Mouse (Mus musculus) thymus, adult 2 months (tissue): ENCODE measurements around the gene Tbc1d20. TPM values are rescaled to one million over a fixed set of nuclear protein-coding genes. Genes with fewer than 3 reads are reported as not detected.
"Not testable (repeated sequence)": the region's sequence is repeated elsewhere in the genome, so short reads cannot be mapped to it uniquely, and the experiment has no call there.

ENCODE experiments used
- DNase-seq: peaks from one replicate; pipeline ENCODE4 v3.0.0; 2021
- H3K27ac ChIP-seq: fragments of 200-500 bp; 2 replicates; pipeline ENCODE4 v1.5.1; 2012; ENCODE audit warnings: low read length, control low read depth; ENCODE audit not compliant: control insufficient read depth, insufficient read depth
- H3K27me3 ChIP-seq: fragments of 200-500 bp; 2 replicates; pipeline ENCODE4 v1.6.1; 2012; ENCODE audit warnings: mild to moderate bottlenecking, low read length, moderate library complexity, mixed read lengths; ENCODE audit not compliant: control insufficient read depth, insufficient read depth
- H3K36me3 ChIP-seq: fragments of 200-500 bp; 2 replicates; pipeline ENCODE4 v1.6.1; 2012; ENCODE audit warnings: mild to moderate bottlenecking, low read length, moderate library complexity; ENCODE audit not compliant: control insufficient read depth, insufficient read depth
- H3K4me1 ChIP-seq: fragments of 200-500 bp; replicated peaks from 2 replicates; pipeline ENCODE4 v1.6.1; 2012; ENCODE audit warnings: low read length; ENCODE audit not compliant: control insufficient read depth, insufficient read depth
- H3K4me3 ChIP-seq: fragments of 200-500 bp; 2 replicates; pipeline ENCODE4 v1.5.1; 2012; ENCODE audit warnings: mild to moderate bottlenecking, low read length, control low read depth, moderate library complexity; ENCODE audit not compliant: control insufficient read depth, insufficient read depth
- CTCF ChIP-seq: fragments of 200-500 bp; IDR thresholded peaks from 2 replicates; pipeline ENCODE4 v1.5.1; 2012; ENCODE audit warnings: mild to moderate bottlenecking, control low read depth, low read length, moderate library complexity, borderline replicate concordance; ENCODE audit not compliant: control insufficient read depth, poor library complexity, insufficient read depth; ENCODE audit errors: extremely low read depth
- POLR2A ChIP-seq: fragments of 200-500 bp; IDR thresholded peaks from 2 replicates; pipeline ENCODE4 v1.6.1; 2012; ENCODE audit warnings: mild to moderate bottlenecking, low read length, control low read depth, moderate library complexity; ENCODE audit not compliant: control insufficient read depth, poor library complexity, insufficient read depth; ENCODE audit errors: extremely low read depth
- WGBS: fragments of 180-500 bp; shearing (Covaris S2); methylation state at CpG from one replicate; pipeline ENCODE4 v1.1.7; 2018; 5-methylcytosine and 5-hydroxymethylcytosine counted together
- polyA plus RNA-seq: library from polyadenylated mRNA; depleted of rRNA; stranded (reverse); fragments of >200 nt; gene quantifications from 2 replicates; pipeline ENCODE4 v1.2.3, GENCODE M21; 2012

Gene Tbc1d20
- polyA plus RNA-seq, 1 experiment: 78.2 TPM

DNA sequence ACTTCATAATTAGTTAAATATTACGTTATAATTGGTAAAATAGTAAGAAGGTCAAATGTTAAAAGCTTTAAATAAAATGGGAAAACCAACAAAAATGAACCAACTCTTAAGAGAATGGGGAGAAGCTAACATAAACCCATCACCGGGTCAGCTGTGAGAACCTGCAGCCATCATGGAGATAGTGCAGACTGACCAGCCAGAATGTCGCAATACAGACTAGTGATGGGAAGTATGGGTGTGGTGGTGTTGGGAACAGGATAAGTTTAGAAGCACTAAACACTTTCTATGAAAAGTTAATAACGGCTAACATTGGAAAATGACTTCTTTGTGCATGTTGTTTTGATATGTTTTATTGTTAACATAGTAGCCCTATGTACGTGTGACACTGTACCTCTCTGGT is 6.1 kb upstream of the Tbc1d20 start:
- no peak for TF ChIP-seq POLR2A
- TF ChIP-seq CTCF: no peak
- 92% methylated on average over 5 of the region's 5 CpGs for WGBS
- no peak overlapping the region for H3K4me3 ChIP-seq

DNA sequence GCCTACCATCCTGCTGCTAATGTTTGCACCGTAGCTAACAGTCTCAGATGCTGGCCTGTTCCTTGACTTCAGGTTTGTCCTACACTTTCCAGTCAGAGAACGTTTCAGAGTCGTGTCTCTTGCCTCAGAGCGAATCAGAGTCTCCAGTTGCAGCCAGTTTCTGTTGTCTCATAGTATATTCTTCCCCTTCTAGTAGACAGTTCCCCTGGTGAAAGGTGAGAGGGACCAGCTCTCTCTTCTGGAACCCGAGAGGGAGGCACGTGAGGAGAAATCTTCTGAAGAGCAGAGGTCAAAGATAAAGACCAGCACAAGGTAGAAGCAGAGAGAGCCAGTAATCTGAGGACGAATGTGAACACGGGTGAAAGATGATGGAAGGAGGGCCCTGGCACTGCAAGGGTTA is 5.6 kb upstream of the Tbc1d20 start:
- H3K27me3 ChIP-seq: no peaks in the 10 kb centered on the region
- TF ChIP-seq POLR2A: no peak
- TF ChIP-seq CTCF: no peak
- no peak overlapping the region for H3K4me3 ChIP-seq
- H3K27ac ChIP-seq: no peak overlapping the region
- WGBS: 85% methylated on average over 8 of the region's 8 CpGs
- H3K36me3 ChIP-seq: peaks cover 15% of the 10 kb centered on the region
- no peaks in the 10 kb centered on the region for H3K4me1 ChIP-seq
- no peak for DNase-seq

More for the DNA sequence above, 6.1 kb upstream of the Tbc1d20 start:
- Histone ChIP-seq H3K4me1 (no peaks in the 10 kb centered on the region), H3K36me3 (peaks cover 19% of the 10 kb centered on the region), H3K27me3 (no peaks in the 10 kb centered on the region), H3K27ac (no peak overlapping the region)
- DNase-seq: no peak

DNA sequence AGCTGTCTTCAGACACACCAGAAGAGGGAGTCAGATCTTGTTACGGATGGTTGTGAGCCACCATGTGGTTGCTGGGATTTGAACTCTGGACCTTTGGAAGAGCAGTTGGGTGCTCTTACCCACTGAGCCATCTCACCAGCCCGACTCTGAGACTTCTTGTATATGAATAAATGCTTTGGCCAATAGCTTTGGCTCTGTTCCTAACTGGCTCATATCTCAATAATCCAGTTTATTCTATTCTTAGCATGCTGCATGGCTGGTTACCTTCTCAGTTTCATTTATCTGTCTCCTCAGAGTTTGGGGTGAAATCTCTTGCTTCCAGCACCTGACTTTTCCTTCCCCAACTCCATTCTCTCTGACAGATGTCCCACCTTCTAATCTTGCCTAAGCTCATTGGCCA is 4.0 kb upstream of the Tbc1d20 start:
- WGBS: 79% methylated on average over 2 of the region's 2 CpGs
- H3K4me3 ChIP-seq, DNase-seq, H3K27me3 ChIP-seq, H3K27ac ChIP-seq, H3K4me1 ChIP-seq: not testable (repeated sequence)
- peaks cover 12% of the 10 kb centered on the region for H3K36me3 ChIP-seq

DNA sequence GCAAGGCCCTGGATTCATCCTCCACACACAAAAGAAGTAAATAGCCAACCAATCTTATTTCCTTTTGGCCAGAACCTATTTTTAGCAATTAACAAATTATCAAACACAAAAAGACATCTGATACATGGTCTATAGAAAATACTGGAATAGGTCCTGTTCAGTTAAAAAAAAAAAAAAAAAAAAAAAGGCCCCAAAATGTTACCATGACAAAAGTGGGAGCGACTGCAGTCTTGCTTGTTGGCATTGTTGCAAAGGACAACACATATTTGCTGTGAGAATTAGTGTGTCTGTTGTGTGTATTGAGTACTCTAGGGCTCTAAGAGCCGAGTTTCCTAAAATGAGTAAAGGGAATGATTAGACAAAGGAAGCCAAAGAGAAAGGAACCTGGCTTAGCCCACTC is 1.2 kb upstream of the Tbc1d20 start:
- TF ChIP-seq CTCF (no peak), POLR2A (no peak)
- Histone ChIP-seq H3K4me1 (peaks cover 8% of the 10 kb centered on the region), H3K27ac (no peak overlapping the region), H3K27me3 (no peaks in the 10 kb centered on the region), H3K4me3 (no peak overlapping the region), H3K36me3 (no peaks in the 10 kb centered on the region)
- no peak for DNase-seq
- 92% methylated on average over 2 of the region's 2 CpGs for WGBS

DNA sequence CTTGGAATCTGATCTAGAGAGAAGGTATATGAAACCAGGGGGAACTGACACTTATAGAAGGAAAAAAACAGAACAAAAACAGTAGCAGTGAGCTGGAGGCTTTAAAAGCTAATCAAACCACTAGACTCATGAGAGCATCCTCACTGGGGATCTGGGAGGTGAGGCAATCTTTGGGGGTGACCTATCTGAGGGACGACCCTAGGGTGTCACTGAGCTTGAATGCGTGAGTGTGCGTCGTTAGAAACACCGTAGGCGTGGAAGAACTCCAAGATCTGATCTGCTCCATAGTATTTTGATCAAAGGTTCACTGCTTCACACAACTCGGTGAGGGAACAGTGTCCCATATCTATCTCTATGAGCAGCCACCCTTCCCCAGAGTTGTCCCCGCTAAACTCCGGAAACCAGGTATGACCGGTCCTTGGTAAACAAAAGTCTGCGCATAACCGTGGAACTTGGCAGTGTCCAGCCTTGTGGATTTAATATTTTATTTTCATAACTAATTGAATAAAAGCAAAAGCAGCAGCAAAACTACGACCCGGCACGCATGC is 375 bp upstream of the Tbc1d20 start:
- H3K4me1 ChIP-seq: peaks cover 8% of the 10 kb centered on the region
- WGBS: 2% methylated on average over 15 of the region's 15 CpGs

DNA sequence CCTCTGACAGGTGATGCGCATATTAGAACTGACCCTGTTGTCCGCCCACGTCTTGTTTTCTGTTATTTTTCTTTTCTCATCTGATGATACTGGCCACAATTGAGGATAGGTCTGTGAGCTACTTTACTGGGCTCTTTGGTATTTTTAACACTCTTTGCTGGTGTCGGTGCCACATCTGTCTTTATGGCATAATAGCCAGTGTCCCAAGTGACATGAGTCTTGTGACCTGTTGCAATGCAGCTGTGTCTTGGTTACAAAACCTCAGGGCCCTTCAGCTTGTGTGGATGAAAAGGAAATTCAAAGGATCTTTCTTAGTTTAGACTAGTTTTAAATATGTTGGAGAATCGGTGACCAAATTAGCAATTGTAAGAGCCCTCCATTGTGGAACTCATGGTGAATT is 913 bp downstream of the Tbc1d20 start:
- no peak for TF ChIP-seq POLR2A
- no peak for TF ChIP-seq CTCF
- H3K27ac ChIP-seq: no peak overlapping the region
- H3K4me1 ChIP-seq: peaks cover 8% of the 10 kb centered on the region
- WGBS: 27% methylated on average over 5 of the region's 5 CpGs
- no peaks in the 10 kb centered on the region for H3K36me3 ChIP-seq
- no peak overlapping the region for H3K4me3 ChIP-seq
- no peak for DNase-seq
- no peaks in the 10 kb centered on the region for H3K27me3 ChIP-seq

More for the DNA sequence above, 375 bp upstream of the Tbc1d20 start:
- Histone ChIP-seq H3K36me3 (no peaks in the 10 kb centered on the region), H3K27ac (no peak overlapping the region), H3K4me3 (peak overlapping the region; percentile 45), H3K27me3 (no peaks in the 10 kb centered on the region)
- no peak for DNase-seq
- TF ChIP-seq POLR2A (no peak), CTCF (no peak)

DNA sequence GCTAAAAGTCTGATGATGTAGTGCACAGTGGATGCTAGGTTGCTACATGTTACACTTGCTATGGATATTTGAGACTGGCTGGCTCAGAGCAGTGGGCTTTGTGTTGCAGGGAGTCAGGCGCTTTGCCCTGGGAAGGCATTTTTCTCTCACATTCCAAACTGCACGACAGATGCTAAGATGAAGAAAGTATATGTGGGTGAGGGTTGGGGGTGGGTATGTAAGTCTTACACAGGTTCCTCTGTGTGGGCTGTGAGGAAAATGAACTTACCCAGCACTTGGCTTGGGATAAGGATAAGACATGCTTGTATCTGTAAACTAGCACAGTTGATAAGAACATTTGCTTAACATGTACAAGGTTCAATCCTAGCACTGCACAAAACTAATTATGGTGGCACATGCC is 9.2 kb downstream of the Tbc1d20 start:
- H3K36me3 ChIP-seq: peaks cover 19% of the 10 kb centered on the region

More for the DNA sequence above, 9.2 kb downstream of the Tbc1d20 start:
- no peak for TF ChIP-seq CTCF
- no peak for TF ChIP-seq POLR2A
- no peak overlapping the region for H3K4me3 ChIP-seq
- DNase-seq: no peak
- 95% methylated on average over 2 of the region's 2 CpGs for WGBS
- no peaks in the 10 kb centered on the region for H3K4me1 ChIP-seq
- H3K27me3 ChIP-seq: no peaks in the 10 kb centered on the region
- H3K27ac ChIP-seq: no peak overlapping the region
